Mouse (Mus musculus) adipocyte (in vitro differentiated cells): Measurements from ENCODE around the gene Crim1.

Experiments
- DNase-seq: peaks from one replicate; pipeline ENCODE4 v3.0.0-alpha.2; 2016; ENCODE audit warnings: low spot score

Crim1 gene

DNA sequence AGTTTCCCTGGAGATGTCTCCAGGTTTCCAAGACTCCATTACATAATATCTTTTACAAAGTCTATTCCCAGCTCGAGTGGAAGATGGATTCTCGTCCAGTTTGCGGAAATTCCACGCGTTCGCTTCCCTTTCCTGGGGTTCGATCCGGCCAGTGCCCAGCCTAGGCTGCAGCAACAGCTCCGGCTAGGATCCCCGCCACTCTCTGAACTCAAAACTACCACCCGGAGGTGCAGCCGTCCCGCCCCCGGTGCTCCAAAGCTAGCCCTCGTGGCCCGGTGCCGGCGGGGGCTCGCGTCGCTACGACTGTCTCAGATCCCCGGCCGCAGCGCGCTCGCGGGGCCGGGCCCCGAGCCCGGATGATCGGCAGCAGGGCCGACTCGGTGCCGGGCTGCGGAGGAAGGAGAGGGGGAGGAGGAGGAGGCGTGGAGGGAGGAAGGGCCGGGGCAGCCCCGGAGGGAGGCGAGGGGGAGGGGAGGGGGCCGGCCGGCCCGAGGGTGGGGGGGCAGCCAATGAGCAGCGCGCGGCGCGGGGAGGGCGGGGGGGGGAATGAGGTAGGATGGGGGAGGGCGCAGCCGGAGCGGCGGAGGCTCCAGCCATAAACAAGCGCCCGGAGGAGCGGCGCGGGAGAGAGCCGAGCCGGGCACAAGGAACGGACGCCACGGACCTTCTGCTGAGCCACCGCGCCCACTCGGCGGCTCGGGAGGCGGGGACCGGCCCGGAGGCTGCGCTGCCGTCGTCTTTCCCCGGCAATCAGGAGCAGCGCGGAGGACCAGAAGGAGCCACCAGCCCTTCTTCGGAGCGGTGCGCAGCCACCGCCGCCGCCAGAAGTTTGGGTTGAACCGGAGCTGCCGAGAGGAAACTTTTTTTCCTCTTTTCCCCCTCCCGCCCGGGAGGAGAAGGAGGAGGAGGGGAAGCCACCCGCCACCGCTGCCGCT lies at the start of gene Crim1:
Gene Crim1 (plus strand): TSS at position 623 of the 935 bp plus-strand sequence.
- DNase-seq: peak; percentile 64

- DNase-seq: no peak
Observed at GRCm38 (mm10) chr17:78151479-78152282, 48.4 kb upstream of the Crim1 start.

- peak; percentile 46 for DNase-seq
Observed at GRCm38 (mm10) chr17:78163278-78163677, 36.8 kb upstream of the Crim1 start.

GRCm38 (mm10) chr17:78163724-78164236 lies 36.3 kb upstream of the Crim1 start:
- DNase-seq: no peak

- no peak for DNase-seq
Observed at GRCm38 (mm10) chr17:78165855-78166254, 34.2 kb upstream of the Crim1 start.

DNA sequence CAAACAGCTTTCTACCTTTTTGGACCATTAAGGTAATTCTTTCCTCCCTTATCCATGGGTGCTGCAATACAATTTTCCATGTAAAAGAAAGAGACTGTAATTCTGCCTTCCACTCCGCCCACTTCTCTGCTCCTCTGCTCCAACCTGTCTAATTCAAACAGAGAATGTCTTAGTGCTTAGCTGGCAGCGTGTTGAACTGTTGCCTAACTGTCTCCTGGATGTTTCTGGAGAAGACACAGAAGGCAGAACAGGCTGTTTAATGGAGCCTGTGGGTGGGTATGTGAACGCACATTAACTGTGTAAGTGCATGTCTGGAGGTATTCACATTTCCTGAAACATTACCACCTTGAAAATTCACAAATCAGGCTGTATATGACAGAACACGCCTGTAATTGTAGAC lies 33.5 kb upstream of the Crim1 start:
- no peak for DNase-seq

DNA sequence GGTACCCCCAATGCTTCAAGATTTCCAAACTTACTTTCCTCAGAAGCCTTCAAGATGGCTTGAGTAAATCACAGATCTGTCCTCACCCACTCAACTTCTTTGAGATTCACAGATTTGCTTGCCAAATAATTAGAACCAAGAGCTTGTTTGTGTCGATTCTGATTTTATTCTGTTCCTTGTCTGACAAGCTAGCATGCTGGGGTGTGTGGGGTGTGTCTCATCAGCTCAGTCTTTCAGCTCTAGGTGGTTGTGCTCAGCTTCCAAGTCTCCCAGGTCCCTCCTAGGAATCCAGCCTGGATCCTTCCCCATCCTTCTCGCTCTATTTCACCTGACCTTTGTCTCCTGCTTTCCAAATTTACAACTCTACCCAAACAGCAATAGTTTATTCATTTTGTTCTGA lies 27.7 kb upstream of the Crim1 start:
- no peak for DNase-seq

GRCm38 (mm10) chr17:78180766-78181165 lies 19.3 kb upstream of the Crim1 start:
- no peak for DNase-seq

GRCm38 (mm10) chr17:78196184-78196583 lies 3.9 kb upstream of the Crim1 start:
- DNase-seq: no peak

GRCm38 (mm10) chr17:78197111-78197510 lies 2.9 kb upstream of the Crim1 start:
- DNase-seq: peak; percentile 77

GRCm38 (mm10) chr17:78198140-78198539 lies 1.9 kb upstream of the Crim1 start:
- DNase-seq: no peak

DNA sequence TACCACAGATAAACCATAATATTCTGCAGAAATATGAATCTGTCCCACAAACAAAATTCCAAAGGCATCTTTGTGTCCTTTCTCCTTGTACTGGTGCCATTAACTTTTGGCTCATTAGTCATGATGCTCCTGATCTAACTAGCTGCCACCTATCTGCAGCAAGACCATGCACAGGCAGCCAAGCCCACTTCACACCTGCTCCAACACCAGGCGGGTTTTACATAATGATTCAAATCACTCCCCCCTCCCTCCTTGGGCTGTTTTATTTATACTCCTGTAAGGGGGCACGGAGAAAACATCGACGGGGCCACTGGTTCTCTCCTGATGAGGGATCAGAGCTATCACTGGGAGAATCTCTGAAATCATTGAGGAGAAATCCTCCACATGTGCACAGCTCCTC lies 1.2 kb upstream of the Crim1 start:
- DNase-seq: no peak

DNA sequence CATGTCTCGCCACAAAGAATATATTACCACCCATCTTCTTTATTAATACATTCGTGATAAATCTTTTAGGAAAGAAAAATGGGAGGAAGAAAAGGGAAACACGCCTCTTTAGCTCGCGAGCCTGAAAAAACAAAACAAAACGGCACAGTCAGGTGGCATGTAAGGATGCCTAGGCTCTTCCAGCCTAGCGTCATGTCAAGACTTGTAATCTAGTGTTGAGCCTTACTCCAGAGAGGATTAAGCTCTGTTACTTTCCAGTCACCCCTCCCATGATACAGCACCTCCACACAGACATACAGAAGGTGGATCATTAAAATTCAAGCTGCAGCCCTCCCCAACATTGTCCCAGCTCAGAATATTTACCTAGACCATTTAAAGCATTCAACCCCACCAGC lies 820 bp upstream of the Crim1 start:
- no peak for DNase-seq

- no peak for DNase-seq
Observed at GRCm38 (mm10) chr17:78200561-78201220, 643 bp downstream of the Crim1 start.

DNA sequence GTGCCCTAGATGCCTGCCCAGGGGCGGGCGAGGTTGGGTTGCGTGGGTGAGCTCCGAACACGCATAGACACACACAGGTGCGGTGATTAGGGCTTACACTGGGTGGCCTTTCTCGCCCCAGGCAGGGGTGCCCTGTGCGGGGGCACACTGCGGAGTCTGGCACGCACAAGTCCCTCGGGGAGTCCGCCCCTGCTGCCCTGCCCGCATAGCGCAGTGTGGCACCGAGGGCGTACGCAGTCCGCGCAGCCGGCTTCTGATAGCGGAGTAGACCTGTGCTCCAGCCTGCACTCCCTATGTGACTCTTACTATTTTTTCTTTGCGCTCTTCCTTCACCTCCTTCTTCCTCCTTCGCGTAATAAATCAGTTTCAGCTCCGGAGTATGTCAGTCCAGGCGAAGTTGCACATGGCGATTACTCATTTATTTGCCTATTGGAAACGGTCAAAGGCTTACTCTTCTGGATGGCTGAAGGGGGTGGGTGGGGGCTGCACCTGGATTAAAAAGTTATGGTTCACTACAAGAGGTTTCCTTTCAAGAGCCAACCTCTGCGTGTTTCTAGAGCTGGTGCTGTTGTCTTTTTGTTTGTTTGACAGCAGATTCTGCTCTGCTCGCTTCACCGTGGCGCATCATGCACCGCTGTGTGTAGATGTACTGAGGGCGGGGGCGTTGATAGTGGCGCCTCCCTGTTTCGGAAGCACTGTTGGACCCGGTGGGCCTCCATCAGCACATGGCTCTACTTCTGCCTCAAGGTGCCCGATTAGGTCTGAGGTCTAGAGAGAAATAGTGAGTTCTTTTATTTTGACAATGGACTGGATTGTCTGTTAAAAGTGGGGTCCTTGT lies 1.4 kb downstream of the Crim1 start:
- no peak for DNase-seq

- DNase-seq: no peak
Observed at GRCm38 (mm10) chr17:78202221-78202620, 2.2 kb downstream of the Crim1 start.

DNA sequence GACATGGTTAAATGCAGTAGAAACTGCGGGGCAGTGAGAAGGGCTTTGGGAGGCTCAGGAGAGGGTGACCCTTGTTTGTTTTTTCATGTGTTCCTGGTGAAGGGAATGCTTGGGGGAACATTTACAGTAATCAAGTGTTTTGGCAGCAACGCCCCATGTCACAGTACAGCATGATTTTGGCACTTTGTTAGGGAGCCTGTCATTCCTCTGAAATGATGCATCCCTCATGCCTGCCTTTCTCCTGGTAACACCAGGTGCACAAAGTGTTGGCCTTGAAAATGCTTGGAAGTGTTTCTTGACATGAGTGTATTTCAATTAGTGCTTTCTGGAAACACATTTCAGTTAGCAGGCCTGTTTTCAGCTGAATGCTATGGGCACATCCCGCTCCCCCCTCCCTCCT lies 2.7 kb downstream of the Crim1 start:
- DNase-seq: no peak

DNA sequence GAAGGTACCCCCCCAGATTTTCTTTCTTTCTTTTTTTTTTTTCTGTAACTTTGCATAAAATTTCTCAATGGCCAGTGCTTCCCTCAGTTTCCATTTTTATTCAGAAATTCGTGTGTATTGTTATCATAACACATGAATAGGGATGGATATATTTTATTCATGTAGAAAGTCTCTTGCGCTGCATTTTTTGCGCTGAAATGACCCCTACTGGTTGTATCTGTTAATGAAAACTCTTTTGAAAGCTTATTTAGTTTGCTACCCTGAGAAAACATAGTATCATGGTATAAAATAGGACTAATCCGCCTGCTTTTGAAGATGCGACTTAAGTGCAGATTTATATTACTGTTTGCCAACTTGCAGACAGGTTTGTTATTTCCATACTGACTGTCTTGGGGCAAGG lies 3.4 kb downstream of the Crim1 start:
- DNase-seq: no peak

DNA sequence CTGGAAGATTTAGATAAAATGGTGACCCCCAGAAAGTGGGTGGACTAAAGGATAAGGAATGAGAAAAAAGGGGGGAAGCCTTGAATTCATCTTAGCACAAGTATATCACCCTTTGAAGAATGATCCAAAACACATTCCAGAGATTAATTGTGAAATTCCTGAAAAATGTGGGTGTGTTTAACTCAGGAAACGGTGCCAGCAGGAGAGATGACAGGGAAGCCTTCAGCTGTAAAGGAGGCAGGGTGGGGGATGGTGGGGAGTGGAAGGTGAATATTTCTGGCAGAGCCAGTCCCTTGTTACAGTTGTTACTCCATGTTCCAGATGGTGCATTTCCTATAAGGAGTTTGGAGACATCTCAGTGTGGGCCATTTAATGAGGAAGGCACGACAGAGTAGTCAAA lies 6.4 kb downstream of the Crim1 start:
- no peak for DNase-seq

- DNase-seq: peak; percentile 57
Observed at GRCm38 (mm10) chr17:78207246-78207645, 7.2 kb downstream of the Crim1 start.

- no peak for DNase-seq
Observed at GRCm38 (mm10) chr17:78208805-78209204, 8.8 kb downstream of the Crim1 start.
